Mouse (Mus musculus) megakaryocyte, embryonic 14.5 days (primary cell): ENCODE measurements around the gene Klf1.

Source experiments
- FLI1 ChIP-seq: IDR thresholded peaks from 2 replicates; pipeline ENCODE4 v1.6.1; 2012; ENCODE audit warnings: low read length, inconsistent platforms, mixed read lengths
- GATA1 ChIP-seq: IDR thresholded peaks from 3 replicates; pipeline ENCODE4 v1.6.1; 2012; ENCODE audit warnings: mixed read lengths, low read length, inconsistent platforms, borderline replicate concordance

- TF ChIP-seq GATA1: no peak
- TF ChIP-seq FLI1: no peak
Measured at GRCm38 (mm10) chr8:84928456-84929306, 27.0 kb downstream of the Klf1 start.
